Mouse (Mus musculus): Measurements from ENCODE around the gene Taar9. TPM values are rescaled to one million over a fixed set of nuclear protein-coding genes. Genes with fewer than 3 reads are reported as not detected.

Gene Taar9
- polyA plus RNA-seq, 1 experiment from 2014 or later, result not detected

Other genes with a start within 250 kb of the Taar9 start
- 1.3 and 1.6 TPM in 2 replicates for gene Vnn1, start 214.8 kb downstream of the Taar9 start, polyA plus RNA-seq (2016; fragmentation: Nextera tagmentation; extraction: Ambion mirVana)
- not detected in 2 replicates for gene Taar1, start 189.2 kb downstream of the Taar9 start, polyA plus RNA-seq (2016; fragmentation: Nextera tagmentation; extraction: Ambion mirVana)
- not detected in 2 replicates for gene Taar2, start 171.0 kb downstream of the Taar9 start, polyA plus RNA-seq (2016; fragmentation: Nextera tagmentation; extraction: Ambion mirVana)
- not detected in 2 replicates for gene Taar3, start 160.0 kb downstream of the Taar9 start, polyA plus RNA-seq (2016; fragmentation: Nextera tagmentation; extraction: Ambion mirVana)
- gene Taar4, start 149.0 kb downstream of the Taar9 start, polyA plus RNA-seq (2016; fragmentation: Nextera tagmentation; extraction: Ambion mirVana), result not detected in 2 replicates
- 1.3 TPM in 1 of 2 replicates, not detected in the other for gene Taar5, start 138.8 kb downstream of the Taar9 start, polyA plus RNA-seq (2016; fragmentation: Nextera tagmentation; extraction: Ambion mirVana)
- gene Taar6, start 123.9 kb downstream of the Taar9 start, polyA plus RNA-seq (2016; fragmentation: Nextera tagmentation; extraction: Ambion mirVana), result 0.41 TPM in 1 of 2 replicates, not detected in the other
- not detected in 2 replicates for gene Taar7a, start 116.1 kb downstream of the Taar9 start, polyA plus RNA-seq (2016; fragmentation: Nextera tagmentation; extraction: Ambion mirVana)
- gene Taar7b, start 109.6 kb downstream of the Taar9 start, polyA plus RNA-seq (2016; fragmentation: Nextera tagmentation; extraction: Ambion mirVana), result not detected in 2 replicates
- not detected in 2 replicates for gene Taar7d, start 82.3 kb downstream of the Taar9 start, polyA plus RNA-seq (2016; fragmentation: Nextera tagmentation; extraction: Ambion mirVana)
- not detected in 2 replicates for gene Taar7e, start 71.9 kb downstream of the Taar9 start, polyA plus RNA-seq (2016; fragmentation: Nextera tagmentation; extraction: Ambion mirVana)
- gene Taar7f, start 60.0 kb downstream of the Taar9 start, polyA plus RNA-seq (2016; fragmentation: Nextera tagmentation; extraction: Ambion mirVana), result not detected in 2 replicates
- gene Taar8a, start 33.0 kb downstream of the Taar9 start, polyA plus RNA-seq (2016; fragmentation: Nextera tagmentation; extraction: Ambion mirVana), result not detected in 2 replicates
- gene Taar8b, start 17.2 kb downstream of the Taar9 start, polyA plus RNA-seq (2016; fragmentation: Nextera tagmentation; extraction: Ambion mirVana), result not detected in 2 replicates
- gene Taar8c, start 7.6 kb downstream of the Taar9 start, polyA plus RNA-seq (2016; fragmentation: Nextera tagmentation; extraction: Ambion mirVana), result not detected in 2 replicates
- gene Stx7, start 39.8 kb upstream of the Taar9 start, polyA plus RNA-seq (2016; fragmentation: Nextera tagmentation; extraction: Ambion mirVana), result 149 and 158 TPM in 2 replicates
- gene Moxd1, start 114.0 kb upstream of the Taar9 start, polyA plus RNA-seq (2016; fragmentation: Nextera tagmentation; extraction: Ambion mirVana), result 16.1 and 17.8 TPM in 2 replicates